Mouse (Mus musculus) intestine, embryonic 15.5 days (tissue): ENCODE results near the gene Asgr1. TPM values are rescaled to one million over a fixed set of nuclear protein-coding genes. Genes with fewer than 3 reads are reported as not detected.

Experiments used
- ATAC-seq: fragments of 200-750 bp; cut with Nextera tagmentation; 2 replicates; pipeline ENCODE4 v1.8.0; 2017; ENCODE audit warnings: moderate TSS enrichment, moderate library complexity
- H3K27ac ChIP-seq: fragments of 300-500 bp; sonication (generic); 2 replicates; pipeline ENCODE4 v1.5.1; 2015; ENCODE audit warnings: mild to moderate bottlenecking, inconsistent platforms
- H3K27me3 ChIP-seq: fragments of 300-500 bp; sonication (generic); replicated peaks from 2 replicates; pipeline ENCODE4 v1.6.1; 2015; ENCODE audit warnings: inconsistent platforms
- H3K36me3 ChIP-seq: fragments of 300-500 bp; sonication (generic); 2 replicates; pipeline ENCODE4 v1.6.1; 2015; ENCODE audit warnings: inconsistent platforms
- H3K4me1 ChIP-seq: fragments of 300-500 bp; sonication (generic); replicated peaks from 2 replicates; pipeline ENCODE4 v1.6.1; 2015; ENCODE audit warnings: inconsistent platforms
- H3K4me2 ChIP-seq: fragments of 300-500 bp; sonication (generic); replicated peaks from 2 replicates; pipeline ENCODE4 v1.6.1; 2015; ENCODE audit warnings: mild to moderate bottlenecking, inconsistent platforms
- H3K4me3 ChIP-seq: fragments of 300-500 bp; sonication (generic); replicated peaks from 2 replicates; pipeline ENCODE4 v1.5.1; 2015; ENCODE audit warnings: inconsistent platforms
- H3K9ac ChIP-seq: fragments of 300-500 bp; sonication (generic); 2 replicates; pipeline ENCODE4 v1.6.1; 2015; ENCODE audit warnings: inconsistent platforms
- H3K9me3 ChIP-seq: fragments of 300-500 bp; sonication (generic); 2 replicates; pipeline ENCODE4 v1.6.1; 2016; ENCODE audit warnings: inconsistent platforms
- WGBS: fragments of 180-500 bp; shearing (Covaris S2); methylation state at CpG from one replicate; pipeline ENCODE4 v1.1.7; 2015; 5-methylcytosine and 5-hydroxymethylcytosine counted together
- polyA plus RNA-seq: library from polyadenylated mRNA; unstranded; fragments of >200 nt; fragmentation: Nextera tagmentation; extraction: Ambion mirVana; gene quantifications from 2 replicates; pipeline ENCODE4 v1.2.1, GENCODE M21; 2015

The Asgr1 gene
- polyA plus RNA-seq, 1 experiment from 2014 or later = 0.19 TPM

DNA sequence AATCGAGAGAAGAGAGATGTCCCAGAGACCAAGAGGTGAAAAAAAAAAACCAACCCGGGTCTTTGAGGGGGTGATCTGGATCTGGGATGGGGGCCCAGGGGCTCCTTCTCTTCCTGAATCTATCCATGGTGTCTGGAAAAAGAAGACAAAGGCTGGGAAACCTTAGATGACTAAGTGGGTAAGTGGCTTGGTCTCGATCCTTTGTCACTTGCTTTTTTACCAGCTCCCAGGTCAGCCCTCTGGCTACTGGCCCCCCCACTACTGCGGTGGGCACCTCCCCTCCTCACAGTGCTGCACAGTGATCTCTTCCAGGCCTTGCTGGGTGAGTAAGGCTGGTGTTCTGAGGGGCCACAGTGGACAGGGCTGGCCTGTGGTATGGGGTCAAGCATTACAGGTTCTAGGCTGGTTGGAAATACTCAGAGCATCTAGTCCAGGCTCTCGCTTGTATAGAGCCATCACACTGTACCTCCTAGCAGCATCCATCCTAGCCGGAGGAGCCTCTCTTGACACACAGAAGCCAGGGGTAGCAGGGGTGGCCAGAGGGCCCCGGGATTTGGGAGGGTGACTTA is 36.6 kb upstream of the Asgr1 start:
- 48% methylated on average over 7 of the region's 7 CpGs for WGBS
- Histone ChIP-seq H3K9ac (peak overlapping the region; percentile 69), H3K36me3 (peaks cover 6% of the 10 kb centered on the region; the same call in 1 of the 2 replicates), H3K9me3 (no peaks in the 10 kb centered on the region), H3K27ac (0 out of 2 replicates have a peak overlapping the region, but pooled peaks have one; percentile 51), H3K4me2 (peak overlapping the region; percentile 74), H3K4me1 (peaks cover 40% of the 10 kb centered on the region), H3K4me3 (no peak overlapping the region), H3K27me3 (no peaks in the 10 kb centered on the region)
- no peak for ATAC-seq

DNA sequence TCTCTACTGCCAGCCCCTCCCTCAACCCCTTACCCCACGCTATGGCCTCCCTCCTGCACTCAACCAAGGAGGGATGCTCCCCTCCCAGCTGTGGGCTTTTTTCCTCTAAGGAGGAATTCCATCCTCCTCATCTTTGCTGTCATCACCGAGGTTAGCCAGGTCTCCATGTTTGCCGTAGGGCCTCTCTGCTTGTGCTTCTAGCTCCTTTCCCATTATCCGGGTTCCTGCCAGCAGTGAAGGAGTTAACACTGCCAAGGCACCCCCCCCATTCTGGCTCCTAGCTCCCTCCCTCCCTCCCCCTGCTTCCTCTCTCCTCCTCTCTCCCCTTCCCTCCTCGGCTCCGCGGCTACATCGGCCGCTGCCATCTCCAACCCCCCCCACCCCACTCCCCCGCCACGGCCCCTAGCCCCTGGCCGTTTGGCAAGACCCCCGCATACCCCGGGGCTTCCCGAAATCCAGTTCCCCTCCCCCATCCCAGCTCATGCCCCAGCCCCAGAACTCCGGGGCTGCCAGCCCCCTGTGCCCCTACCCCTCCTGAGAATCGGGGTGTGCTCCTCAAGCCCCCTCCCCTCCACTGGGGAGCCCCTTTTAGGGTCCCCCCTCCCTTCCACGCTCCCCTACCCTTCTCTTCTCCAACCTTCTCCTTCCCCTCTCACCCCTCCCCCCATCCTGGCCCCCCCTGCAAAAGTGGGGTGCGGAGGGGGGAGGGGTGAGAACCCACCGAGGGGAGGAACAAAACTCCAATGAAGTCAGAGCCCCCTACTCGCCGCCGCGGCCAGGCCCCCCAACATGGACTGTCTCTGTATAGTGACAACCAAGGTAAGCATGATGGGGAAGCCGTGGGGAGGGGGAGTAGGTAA is 35.5 kb upstream of the Asgr1 start:
- no peak for ATAC-seq
- Histone ChIP-seq H3K27ac (peak overlapping the region; percentile 85), H3K9ac (peak overlapping the region; percentile 69), H3K9me3 (no peaks in the 10 kb centered on the region), H3K36me3 (no peaks in the 10 kb centered on the region), H3K4me3 (peak overlapping the region; percentile 57), H3K27me3 (no peaks in the 10 kb centered on the region), H3K4me1 (peaks cover 40% of the 10 kb centered on the region), H3K4me2 (peak overlapping the region; percentile 74)
- 1% methylated on average over 19 of the region's 25 CpGs for WGBS

DNA sequence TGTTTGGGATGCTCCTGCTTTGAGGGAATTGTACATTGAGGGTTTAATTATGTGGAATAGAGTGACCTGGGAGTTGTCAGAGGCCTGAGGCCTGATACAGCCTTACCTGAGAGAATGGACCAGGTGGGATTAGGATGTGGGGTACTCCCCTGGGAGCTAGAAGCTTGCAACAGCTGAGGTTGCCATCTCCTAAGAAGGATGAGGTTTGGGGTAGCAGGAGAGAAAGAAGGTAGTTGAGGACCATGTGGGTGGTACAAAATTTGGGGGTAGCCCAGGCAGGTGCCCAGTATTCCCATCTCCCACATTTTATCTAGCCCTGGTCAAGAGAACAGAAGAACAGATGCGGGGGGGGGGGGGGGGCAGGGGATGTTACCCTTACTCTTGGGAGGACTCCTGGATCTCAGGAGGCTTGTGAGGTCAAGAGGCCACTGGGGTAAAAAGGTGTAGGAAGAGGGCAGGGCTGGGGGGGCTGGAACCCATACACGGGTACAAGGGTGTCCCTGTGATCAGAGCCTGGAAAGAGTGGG is 34.3 kb upstream of the Asgr1 start:
- H3K4me1 ChIP-seq = peaks cover 31% of the 10 kb centered on the region

DNA sequence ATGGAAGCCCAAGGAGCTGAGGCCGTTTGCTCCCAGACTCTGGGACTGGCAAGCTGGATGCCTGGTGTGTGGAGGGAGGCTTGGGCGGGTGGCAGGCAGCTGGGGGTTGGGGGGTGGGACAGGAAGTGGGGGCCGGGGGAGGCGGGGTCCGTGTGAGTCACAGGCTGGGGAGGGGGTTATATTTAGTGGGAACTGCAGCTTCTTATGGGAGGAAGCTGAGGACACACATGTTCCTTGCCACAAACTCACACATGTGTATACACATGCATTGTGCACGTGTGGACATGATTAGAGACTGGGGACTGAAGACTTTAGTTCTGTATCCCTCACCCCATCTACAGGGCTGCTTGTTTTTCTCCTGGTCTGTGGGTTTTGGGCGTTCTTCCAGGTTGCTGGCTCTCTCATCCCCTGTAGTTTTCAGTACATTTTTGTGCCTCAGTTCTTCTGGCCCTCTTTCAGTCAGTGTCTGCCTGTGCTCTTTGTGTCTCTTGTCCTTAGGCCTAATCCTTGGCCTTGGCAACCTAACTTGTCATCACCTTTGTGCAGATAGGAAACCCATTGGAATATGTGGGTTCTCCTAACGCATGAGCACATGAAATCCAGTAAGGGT is 33.8 kb upstream of the Asgr1 start:
- Histone ChIP-seq H3K4me3 (peak overlapping the region; percentile 14; the same call in 1 of the 2 replicates), H3K9ac (no peak overlapping the region), H3K9me3 (no peaks in the 10 kb centered on the region), H3K4me1 (peaks cover 27% of the 10 kb centered on the region), H3K36me3 (no peaks in the 10 kb centered on the region), H3K27me3 (no peaks in the 10 kb centered on the region), H3K27ac (peak overlapping the region; percentile 61), H3K4me2 (peak overlapping the region; percentile 74)
- no peak for ATAC-seq
- 29% methylated on average over 7 of the region's 8 CpGs for WGBS

More for the DNA sequence above, 34.3 kb upstream of the Asgr1 start:
- H3K4me2 ChIP-seq = peak overlapping the region; percentile 74
- H3K27me3 ChIP-seq = no peaks in the 10 kb centered on the region
- WGBS = 27% methylated on average over 2 of the region's 2 CpGs
- no peaks in the 10 kb centered on the region for H3K9me3 ChIP-seq
- peak overlapping the region; percentile 14 for H3K4me3 ChIP-seq
- H3K36me3 ChIP-seq = no peaks in the 10 kb centered on the region
- peak overlapping the region; percentile 61; the same call in 1 of the 2 replicates for H3K27ac ChIP-seq
- H3K9ac ChIP-seq = 0 out of 2 replicates have a peak overlapping the region, but pooled peaks have one; percentile 69
- no peak for ATAC-seq

DNA sequence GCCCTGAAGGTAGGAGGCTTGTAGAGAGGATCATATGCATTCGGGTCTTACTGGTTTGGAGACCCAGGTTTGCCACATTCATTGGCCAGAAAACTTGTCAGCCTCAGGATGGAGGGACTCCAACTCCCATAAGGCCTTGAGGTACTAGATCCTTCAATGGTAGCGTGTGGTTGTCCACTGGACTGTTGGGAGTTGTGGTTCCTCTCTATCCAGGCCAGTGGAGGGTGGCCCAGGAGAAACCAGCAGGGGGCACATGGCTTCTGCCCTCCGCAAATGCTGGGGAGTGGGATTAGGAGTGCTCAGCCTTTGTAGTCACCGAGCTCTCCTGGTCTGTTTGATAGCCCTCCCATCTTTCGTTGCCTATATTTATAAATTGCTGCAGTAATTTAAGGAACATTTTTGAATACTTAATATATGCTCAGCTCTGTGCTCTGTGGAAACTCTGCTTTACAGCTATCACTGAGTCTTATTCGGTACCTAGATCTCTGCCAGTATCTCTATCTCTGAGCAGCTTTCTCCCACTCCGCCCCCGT is 33.1 kb upstream of the Asgr1 start:
- WGBS = 0% methylated on average over 8 of the region's 8 CpGs
- Histone ChIP-seq H3K4me3 (peak overlapping the region; percentile 49), H3K9me3 (no peaks in the 10 kb centered on the region), H3K9ac (peak overlapping the region; percentile 12; the same call in 1 of the 2 replicates), H3K4me2 (peak overlapping the region; percentile 74), H3K27me3 (no peaks in the 10 kb centered on the region), H3K4me1 (peaks cover 32% of the 10 kb centered on the region), H3K36me3 (no peaks in the 10 kb centered on the region), H3K27ac (peak overlapping the region; percentile 54)
- ATAC-seq = peak; percentile 85

DNA sequence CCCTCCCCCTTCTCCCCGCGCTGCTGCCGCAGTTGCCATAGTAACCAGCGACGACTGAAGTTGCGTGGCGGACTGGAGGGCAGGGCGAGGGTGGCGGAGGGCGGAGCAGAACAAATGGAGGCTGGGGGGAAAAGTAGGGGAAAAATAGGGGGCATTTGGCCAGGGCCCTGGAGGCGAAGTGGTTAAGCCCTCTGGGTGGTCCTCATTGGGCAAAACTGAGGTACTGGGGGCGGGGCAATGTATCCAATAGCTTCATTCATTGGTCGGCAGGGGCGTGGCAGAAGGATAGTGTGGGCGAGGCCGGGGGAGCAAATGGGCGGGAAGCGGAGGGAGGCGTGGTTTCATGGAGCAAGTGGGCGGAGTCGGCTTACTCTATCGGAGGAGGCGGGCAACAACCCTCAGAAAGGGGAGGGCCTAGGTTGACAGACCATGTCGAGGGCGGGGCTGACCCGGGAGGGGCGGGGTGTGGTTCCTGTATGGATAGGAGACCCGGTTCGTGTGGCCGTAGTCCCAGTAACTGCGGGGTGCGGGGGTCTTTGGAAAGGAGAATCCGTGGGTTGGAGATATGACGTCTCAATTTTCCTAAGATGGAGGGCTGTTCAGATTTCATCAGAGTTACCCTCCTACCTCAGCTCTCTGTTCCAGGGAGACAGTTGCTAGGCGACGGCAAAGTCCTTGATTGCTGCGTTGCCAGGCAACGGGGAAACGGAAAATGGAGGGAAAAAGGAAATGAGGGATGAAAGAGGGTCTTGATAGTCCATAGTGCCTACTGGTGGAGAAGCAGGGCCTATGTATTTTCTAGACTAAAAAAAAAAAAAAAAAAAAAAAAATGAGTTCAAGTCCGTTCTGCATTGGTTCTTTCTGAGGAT is 32.4 kb upstream of the Asgr1 start:
- WGBS = 2% methylated on average over 40 of the region's 40 CpGs
- Histone ChIP-seq H3K4me2 (peak overlapping the region; percentile 74), H3K27me3 (no peaks in the 10 kb centered on the region), H3K9me3 (no peaks in the 10 kb centered on the region), H3K9ac (peak overlapping the region; percentile 12; the same call in 1 of the 2 replicates), H3K36me3 (no peaks in the 10 kb centered on the region), H3K27ac (peak overlapping the region; percentile 54), H3K4me1 (peaks cover 39% of the 10 kb centered on the region), H3K4me3 (peak overlapping the region; percentile 49)
- ATAC-seq = peak; percentile 84

DNA sequence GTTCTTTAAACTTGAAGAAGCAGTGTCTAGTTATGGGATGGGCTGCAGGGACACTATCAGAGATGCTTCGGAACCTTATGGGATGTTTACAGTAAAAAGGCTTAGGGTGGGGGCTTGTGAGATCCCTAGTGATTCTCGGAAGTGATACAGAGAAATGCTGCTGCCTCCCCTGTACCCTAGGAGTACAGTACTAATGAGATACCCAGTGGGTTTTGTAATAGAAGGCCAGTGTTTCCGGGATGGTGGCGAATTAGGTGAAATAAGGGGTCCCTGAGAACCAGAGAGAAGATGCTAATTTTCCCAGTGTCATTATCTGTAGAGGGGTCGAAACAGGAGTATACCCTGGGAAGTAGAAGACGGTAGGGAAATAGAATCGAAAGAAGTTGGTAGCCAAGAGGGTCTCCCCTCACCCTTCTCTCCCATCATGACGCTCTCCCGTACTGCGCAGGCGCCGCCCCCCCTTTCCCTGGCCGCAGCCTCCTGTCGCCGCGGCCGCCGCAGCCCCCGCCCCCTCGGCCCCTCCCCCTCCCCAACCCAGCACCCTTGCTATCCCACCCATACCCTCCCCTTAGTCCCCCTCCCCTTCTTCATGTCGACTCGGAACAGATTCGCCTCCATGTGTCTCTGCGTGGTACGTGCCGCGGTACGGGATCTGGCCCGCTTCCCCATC is 30.3 kb upstream of the Asgr1 start:
- Histone ChIP-seq H3K27ac (no peak overlapping the region), H3K36me3 (no peaks in the 10 kb centered on the region), H3K4me1 (peaks cover 49% of the 10 kb centered on the region), H3K4me2 (peak overlapping the region; percentile 54), H3K9ac (peak overlapping the region; percentile 29; the same call in 1 of the 2 replicates), H3K4me3 (peak overlapping the region; percentile 15), H3K27me3 (no peaks in the 10 kb centered on the region), H3K9me3 (no peaks in the 10 kb centered on the region)
- no peak for ATAC-seq
- WGBS = 6% methylated on average over 27 of the region's 29 CpGs

DNA sequence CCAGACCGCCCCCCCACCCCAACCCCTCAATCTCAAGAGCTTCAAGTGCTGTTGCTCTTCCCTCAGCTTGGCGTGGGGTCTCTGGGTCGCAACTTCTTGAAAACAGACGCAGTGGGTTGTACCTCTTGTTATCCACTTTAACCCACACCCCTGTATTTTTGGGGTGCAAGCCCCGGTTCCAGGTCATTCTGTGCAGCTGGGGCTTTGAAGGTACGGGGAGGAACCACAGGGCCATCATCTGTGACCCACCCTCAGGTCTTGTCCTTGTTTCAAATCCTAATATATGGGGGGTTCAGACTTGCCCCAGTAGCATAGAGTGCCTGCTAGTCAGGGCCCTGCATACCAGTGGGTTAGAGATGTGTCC is 29.8 kb upstream of the Asgr1 start:
- H3K27me3 ChIP-seq = no peaks in the 10 kb centered on the region
- WGBS = 19% methylated on average over 6 of the region's 6 CpGs
- H3K4me1 ChIP-seq = peaks cover 49% of the 10 kb centered on the region
- H3K9ac ChIP-seq = peak overlapping the region; percentile 29; the same call in 1 of the 2 replicates
- peak overlapping the region; percentile 54 for H3K4me2 ChIP-seq
- no peak for ATAC-seq
- H3K36me3 ChIP-seq = no peaks in the 10 kb centered on the region
- no peak overlapping the region for H3K27ac ChIP-seq
- H3K4me3 ChIP-seq = peak overlapping the region; percentile 15
- H3K9me3 ChIP-seq = no peaks in the 10 kb centered on the region

DNA sequence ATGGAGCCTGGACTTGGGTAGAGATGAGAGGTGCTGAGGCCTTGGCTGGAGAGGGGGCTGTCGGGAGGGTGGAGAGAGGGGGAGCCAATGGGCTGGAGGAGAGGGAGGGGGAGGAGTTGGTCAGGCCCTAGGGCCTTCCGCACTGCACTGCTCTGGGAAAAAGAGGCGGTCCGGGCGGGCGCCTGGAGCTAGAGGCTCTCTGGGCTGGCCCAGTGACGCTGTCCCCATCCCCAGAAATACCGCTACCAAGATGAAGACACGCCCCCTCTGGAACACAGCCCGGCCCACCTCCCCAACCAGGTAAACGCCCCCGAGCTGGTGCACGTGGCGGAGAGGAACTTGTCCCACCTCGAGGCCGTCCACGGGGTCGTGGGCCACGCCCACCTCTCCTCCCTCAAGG is 27.2 kb upstream of the Asgr1 start:
- ATAC-seq = peak; percentile 63
- H3K4me2 ChIP-seq = peak overlapping the region; percentile 69
- H3K4me1 ChIP-seq = peaks cover 45% of the 10 kb centered on the region
- H3K27me3 ChIP-seq = no peaks in the 10 kb centered on the region
- WGBS = 9% methylated on average over 19 of the region's 19 CpGs
- H3K4me3 ChIP-seq = peak overlapping the region; percentile 35
- H3K9ac ChIP-seq = peak overlapping the region; percentile 13; the same call in 1 of the 2 replicates
- no peaks in the 10 kb centered on the region for H3K9me3 ChIP-seq
- peak overlapping the region; percentile 78 for H3K27ac ChIP-seq
- H3K36me3 ChIP-seq = peaks cover 8% of the 10 kb centered on the region

DNA sequence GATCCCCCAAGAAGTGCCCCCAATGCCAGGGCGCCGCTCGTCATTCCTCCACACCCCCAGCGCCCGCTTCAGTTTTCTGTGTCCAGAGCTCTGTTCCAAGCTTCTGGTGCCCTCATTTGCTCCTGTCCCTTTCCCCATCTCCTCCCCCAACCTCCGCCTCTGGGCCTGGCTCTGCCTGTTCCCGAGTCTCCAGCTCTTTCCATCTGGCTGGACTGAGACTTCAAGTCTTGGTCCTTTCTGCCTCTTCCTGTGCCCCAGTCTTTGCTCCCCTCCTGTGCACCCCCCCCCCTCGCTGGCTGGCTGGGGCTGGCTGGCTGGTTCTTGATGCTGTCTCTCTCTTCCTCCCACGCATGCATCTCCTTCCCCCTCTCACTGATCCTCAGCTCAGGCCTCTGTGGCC is 26.5 kb upstream of the Asgr1 start:
- Histone ChIP-seq H3K36me3 (peaks cover 10% of the 10 kb centered on the region), H3K27ac (peak overlapping the region; percentile 78), H3K4me3 (peak overlapping the region; percentile 35; the same call in 1 of the 2 replicates), H3K4me2 (peak overlapping the region; percentile 69), H3K9me3 (no peaks in the 10 kb centered on the region), H3K4me1 (peaks cover 45% of the 10 kb centered on the region), H3K27me3 (no peaks in the 10 kb centered on the region), H3K9ac (no peak overlapping the region; the same call in 1 of the 2 replicates)
- 45% methylated on average over 9 of the region's 9 CpGs for WGBS
- ATAC-seq = no peak
